Mouse (Mus musculus): ENCODE data around the gene Pla2g12b. TPM values are rescaled to one million over a fixed set of nuclear protein-coding genes. Genes with fewer than 3 reads are reported as not detected.

Gene Pla2g12b
- polyA plus RNA-seq, 1 experiment from 2014 or later = not detected

DNA sequence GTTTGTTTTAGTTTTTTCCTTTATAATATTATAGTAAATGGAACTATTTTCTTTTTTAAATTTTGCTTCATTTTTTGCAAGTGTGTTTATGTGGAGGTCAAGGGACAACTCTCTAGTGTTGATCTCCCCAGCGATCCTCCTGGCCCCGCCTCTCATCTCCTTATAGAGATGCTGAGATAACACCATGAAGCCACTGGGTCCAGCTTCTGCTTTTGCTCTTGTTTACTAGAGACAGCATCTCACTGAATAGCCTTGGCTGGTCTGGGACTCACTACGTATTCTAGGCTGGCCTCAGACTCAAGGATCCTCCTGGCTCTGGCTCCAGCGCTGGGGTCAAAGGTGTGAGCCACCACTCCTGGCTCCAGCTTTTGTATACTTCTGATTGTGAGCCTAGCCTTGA is 16.1 kb downstream of the Pla2g12b start:
- WGBS = 91% methylated on average over 4 of the region's 4 CpGs
- no peak for ATAC-seq (ENCODE audit: low FRiP score)
- no peak overlapping the region for H3K4me2 ChIP-seq
- no peak overlapping the region for H3K27ac ChIP-seq
- no peaks in the 10 kb centered on the region for H3K9me3 ChIP-seq
- H3K4me1 ChIP-seq = no peaks in the 10 kb centered on the region
- H3K9ac ChIP-seq = no peak overlapping the region
- H3K4me3 ChIP-seq (replicated peaks) = no peak overlapping the region
- H3K36me3 ChIP-seq (replicated peaks) = no peaks in the 10 kb centered on the region
- no peaks in the 10 kb centered on the region for H3K27me3 ChIP-seq

DNA sequence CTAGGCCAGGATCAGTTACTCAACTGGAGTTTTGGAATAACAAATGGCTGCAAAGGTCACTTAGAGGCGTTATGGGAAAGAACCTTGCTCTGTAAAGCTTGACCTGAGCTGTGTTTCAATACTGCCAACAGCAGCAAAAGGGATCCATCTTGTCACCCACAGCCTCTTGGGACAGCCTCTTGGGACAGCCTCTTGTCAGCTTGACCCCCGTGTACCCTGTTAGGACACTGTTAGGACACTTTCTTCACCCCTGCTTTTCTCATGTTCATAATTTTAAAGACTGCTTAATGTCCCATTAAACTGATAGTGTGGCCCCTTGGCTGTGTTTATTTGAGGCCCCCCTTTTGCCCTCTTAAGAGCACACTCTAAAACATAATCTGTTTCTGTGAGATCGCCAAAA is 21.0 kb downstream of the Pla2g12b start:
- ATAC-seq (ENCODE audit: low FRiP score) = no peak
- no peak overlapping the region for H3K9ac ChIP-seq
- H3K27ac ChIP-seq = no peak overlapping the region
- H3K4me1 ChIP-seq = no peaks in the 10 kb centered on the region
- H3K9me3 ChIP-seq = no peaks in the 10 kb centered on the region
- 92% methylated on average over 3 of the region's 3 CpGs for WGBS
- H3K36me3 ChIP-seq (replicated peaks) = no peaks in the 10 kb centered on the region
- H3K4me2 ChIP-seq = no peak overlapping the region
- H3K27me3 ChIP-seq = no peaks in the 10 kb centered on the region
- H3K4me3 ChIP-seq (replicated peaks) = no peak overlapping the region

DNA sequence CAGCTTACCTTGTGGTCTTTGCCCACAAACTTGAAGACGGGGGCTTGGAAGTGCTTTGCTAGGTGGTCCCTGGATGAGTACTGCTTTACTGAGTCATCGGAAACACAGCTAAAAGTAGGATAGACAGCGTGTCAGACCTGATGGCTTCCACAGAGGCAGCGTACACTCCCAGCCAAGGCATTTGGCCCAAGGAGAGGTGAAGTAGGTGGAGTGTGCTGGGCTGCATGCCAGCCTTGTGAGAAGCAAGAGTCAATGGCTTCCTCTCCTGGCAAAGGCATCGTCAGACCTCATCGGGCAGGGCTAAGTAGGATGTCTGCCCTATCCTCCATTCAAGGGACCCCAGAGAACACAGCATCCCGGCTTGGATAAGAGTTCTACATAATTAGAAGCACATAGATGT is 21.9 kb downstream of the Pla2g12b start:
- H3K4me3 ChIP-seq (replicated peaks) = no peak overlapping the region
- H3K9me3 ChIP-seq = no peaks in the 10 kb centered on the region
- no peaks in the 10 kb centered on the region for H3K36me3 ChIP-seq (replicated peaks)
- ATAC-seq (ENCODE audit: low FRiP score) = no peak
- H3K9ac ChIP-seq = no peak overlapping the region
- H3K4me2 ChIP-seq = no peak overlapping the region
- no peaks in the 10 kb centered on the region for H3K27me3 ChIP-seq
- 90% methylated on average over 7 of the region's 7 CpGs for WGBS
- H3K4me1 ChIP-seq = no peaks in the 10 kb centered on the region
- no peak overlapping the region for H3K27ac ChIP-seq

DNA sequence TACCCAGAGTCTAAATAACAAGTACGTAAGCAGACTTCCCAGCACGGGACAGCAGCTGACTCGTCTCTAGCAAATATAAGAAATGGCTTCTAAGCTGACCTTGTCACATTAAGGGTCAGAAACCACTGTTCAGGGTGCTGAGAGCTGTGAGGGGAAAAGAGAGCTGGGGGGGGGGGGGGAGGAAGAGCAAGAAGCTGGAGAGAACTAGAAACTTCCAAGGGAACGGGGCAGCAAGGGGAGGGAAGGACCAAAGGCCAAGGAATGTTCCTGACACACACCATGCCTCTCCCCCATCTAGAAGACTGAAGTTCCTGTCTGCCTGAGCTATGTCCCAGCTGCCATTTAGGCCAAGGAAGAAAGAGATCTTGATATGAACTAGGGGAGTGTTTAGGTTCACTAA is 22.9 kb downstream of the Pla2g12b start:
- H3K9me3 ChIP-seq = no peaks in the 10 kb centered on the region
- no peak for ATAC-seq (ENCODE audit: low FRiP score)
- H3K4me3 ChIP-seq (replicated peaks) = no peak overlapping the region
- no peaks in the 10 kb centered on the region for H3K4me1 ChIP-seq
- no peaks in the 10 kb centered on the region for H3K36me3 ChIP-seq (replicated peaks)
- no peak overlapping the region for H3K9ac ChIP-seq
- no peaks in the 10 kb centered on the region for H3K27me3 ChIP-seq
- WGBS = 88% methylated on average over 4 of the region's 4 CpGs
- H3K27ac ChIP-seq = no peak overlapping the region
- no peak overlapping the region for H3K4me2 ChIP-seq

DNA sequence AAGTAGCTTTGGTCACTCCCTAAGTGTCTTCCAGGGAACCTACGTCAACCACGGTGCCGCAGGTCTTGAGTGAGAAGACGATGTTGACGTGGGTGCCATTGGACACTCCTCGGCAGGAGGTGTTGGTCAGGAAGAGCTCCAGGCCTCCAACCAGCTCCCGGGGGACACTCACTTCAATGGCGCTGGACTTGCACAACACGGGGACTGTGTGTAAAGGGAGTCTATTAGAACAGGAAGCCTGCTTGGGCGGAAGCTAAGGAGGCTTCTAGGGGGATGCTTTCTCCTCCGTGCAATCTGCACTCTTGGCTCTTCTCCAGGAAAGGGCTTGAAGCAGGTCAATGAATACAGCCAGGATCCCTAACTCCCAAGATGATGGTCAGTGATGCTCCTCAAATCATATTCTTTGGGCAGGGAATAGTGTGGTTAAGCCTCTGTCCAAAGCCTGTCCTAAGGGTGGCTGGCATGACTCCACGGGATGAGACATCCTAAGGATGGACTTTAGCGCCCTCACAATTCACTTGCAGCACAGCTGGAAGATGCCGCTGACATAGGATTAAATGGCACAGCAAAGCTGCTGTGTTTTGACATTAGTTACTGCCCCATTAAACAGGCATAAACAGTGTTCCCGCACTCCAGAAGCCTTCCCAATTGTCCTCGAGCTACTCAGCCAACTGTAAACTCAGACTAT is 26.1 kb downstream of the Pla2g12b start:
- Histone ChIP-seq H3K36me3 (replicated peaks) (no peaks in the 10 kb centered on the region), H3K4me2 (no peak overlapping the region), H3K27me3 (no peaks in the 10 kb centered on the region), H3K9me3 (no peaks in the 10 kb centered on the region), H3K9ac (no peak overlapping the region), H3K4me1 (no peaks in the 10 kb centered on the region), H3K27ac (no peak overlapping the region), H3K4me3 (replicated peaks) (no peak overlapping the region)
- 79% methylated on average over 16 of the region's 16 CpGs for WGBS
- ATAC-seq (ENCODE audit: low FRiP score) = no peak

DNA sequence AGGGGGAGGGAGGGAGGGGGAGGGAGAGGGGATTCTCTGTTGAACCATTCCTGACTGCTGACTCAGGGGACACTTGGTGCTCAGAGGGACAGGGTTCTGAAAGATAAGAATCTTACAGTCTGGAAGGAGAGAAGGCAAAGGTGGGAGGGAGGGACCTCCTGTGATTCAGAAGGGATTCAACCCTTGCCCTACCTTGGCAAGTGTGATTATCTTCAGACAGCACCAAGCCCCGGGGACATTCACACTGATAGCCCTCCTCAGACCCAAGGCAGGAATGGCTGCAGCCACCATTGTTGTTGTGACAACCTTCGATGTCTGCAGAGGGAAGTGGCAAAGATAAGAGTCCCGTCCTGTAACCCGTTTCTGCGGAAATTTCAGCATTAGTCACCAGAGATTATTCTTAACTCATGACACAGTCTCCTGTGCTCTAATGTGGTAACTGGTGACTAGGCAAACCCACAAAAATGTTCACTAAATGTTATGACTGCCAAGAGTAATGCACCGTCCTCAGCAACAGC is 27.3 kb downstream of the Pla2g12b start:
- Histone ChIP-seq H3K36me3 (replicated peaks) (no peaks in the 10 kb centered on the region), H3K4me3 (replicated peaks) (no peak overlapping the region), H3K4me1 (no peaks in the 10 kb centered on the region), H3K9ac (no peak overlapping the region), H3K27me3 (no peaks in the 10 kb centered on the region), H3K27ac (no peak overlapping the region), H3K9me3 (no peaks in the 10 kb centered on the region), H3K4me2 (no peak overlapping the region)
- no peak for ATAC-seq (ENCODE audit: low FRiP score)
- 84% methylated on average over 6 of the region's 6 CpGs for WGBS

DNA sequence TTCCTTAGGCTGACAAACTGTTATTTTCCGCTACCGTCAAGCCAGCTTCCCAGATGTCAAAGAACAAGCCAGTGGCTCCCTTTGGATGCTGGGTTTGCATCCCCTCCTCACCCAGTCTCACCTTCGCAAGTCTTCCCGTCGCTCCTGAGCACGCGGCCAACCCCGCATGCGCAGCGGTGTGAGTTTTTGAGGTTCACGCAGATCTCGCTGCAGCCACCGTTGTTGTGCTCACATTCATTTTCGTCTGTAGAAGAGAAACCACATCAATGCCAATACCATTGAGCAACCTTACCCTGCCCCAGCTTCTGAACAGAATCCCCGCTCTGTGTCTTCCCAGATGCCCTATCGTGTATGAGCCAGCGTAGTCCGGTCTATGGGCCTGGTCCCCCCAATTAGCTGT is 32.3 kb downstream of the Pla2g12b start:
- ATAC-seq (ENCODE audit: low FRiP score) = no peak
- Histone ChIP-seq H3K27me3 (no peaks in the 10 kb centered on the region), H3K9ac (no peak overlapping the region), H3K9me3 (no peaks in the 10 kb centered on the region), H3K27ac (no peak overlapping the region), H3K4me3 (replicated peaks) (no peak overlapping the region), H3K4me2 (no peak overlapping the region), H3K36me3 (replicated peaks) (no peaks in the 10 kb centered on the region), H3K4me1 (no peaks in the 10 kb centered on the region)
- WGBS = 97% methylated on average over 18 of the region's 18 CpGs

DNA sequence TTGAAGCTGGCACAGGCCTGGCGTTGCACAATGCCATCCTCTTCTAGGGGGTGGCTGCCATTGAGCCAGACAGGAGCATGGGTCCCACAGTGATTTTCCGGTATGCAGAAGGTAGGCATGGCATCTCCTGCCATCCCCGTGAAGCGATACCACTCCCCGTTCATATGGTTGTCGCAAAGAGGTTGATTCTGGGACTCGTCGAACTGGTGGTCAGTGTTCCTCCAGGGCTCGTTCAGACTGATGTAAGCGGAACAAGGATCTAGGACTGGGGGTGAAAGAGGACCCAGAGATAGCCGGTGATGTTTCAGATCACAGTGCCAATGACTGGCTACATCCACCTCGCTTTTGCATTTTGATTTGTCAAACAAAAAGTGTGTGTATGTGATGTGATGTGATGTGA is 35.2 kb downstream of the Pla2g12b start:
- Histone ChIP-seq H3K27ac (no peak overlapping the region), H3K4me2 (no peak overlapping the region), H3K9ac (no peak overlapping the region), H3K4me1 (no peaks in the 10 kb centered on the region), H3K36me3 (replicated peaks) (no peaks in the 10 kb centered on the region), H3K4me3 (replicated peaks) (no peak overlapping the region), H3K27me3 (no peaks in the 10 kb centered on the region), H3K9me3 (no peaks in the 10 kb centered on the region)
- WGBS = 93% methylated on average over 12 of the region's 12 CpGs
- no peak for ATAC-seq (ENCODE audit: low FRiP score)

DNA sequence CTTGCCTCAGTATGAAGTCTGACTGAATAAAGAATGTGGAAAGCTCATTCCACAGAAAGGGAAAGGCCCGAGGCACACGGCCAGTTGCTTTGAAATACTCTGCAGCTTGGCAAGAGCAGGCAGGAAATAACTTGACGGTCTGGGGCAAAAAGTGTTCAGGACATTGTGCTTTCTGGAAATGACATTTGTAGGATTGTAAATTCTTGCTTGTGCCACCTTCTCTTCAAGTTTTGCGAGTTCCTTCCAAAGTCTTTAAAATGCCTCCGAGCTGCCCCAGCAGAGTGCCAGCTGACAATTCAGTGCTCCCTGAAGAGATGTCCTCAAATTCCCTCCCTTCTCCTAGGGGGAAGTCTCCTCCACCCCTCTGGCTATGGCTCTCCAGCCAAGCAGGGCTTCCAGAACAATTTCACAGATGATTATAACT is 36.1 kb downstream of the Pla2g12b start:
- no peak overlapping the region for H3K9ac ChIP-seq
- H3K4me1 ChIP-seq = 0 out of 2 replicates have a peak, but pooled peaks cover 4% of the 10 kb centered on the region
- no peak overlapping the region for H3K4me3 ChIP-seq (replicated peaks)
- WGBS = 72% methylated on average over 5 of the region's 5 CpGs
- H3K9me3 ChIP-seq = no peaks in the 10 kb centered on the region
- H3K27me3 ChIP-seq = no peaks in the 10 kb centered on the region
- ATAC-seq (ENCODE audit: low FRiP score) = no peak
- H3K4me2 ChIP-seq = no peak overlapping the region
- no peak overlapping the region for H3K27ac ChIP-seq
- no peaks in the 10 kb centered on the region for H3K36me3 ChIP-seq (replicated peaks)

DNA sequence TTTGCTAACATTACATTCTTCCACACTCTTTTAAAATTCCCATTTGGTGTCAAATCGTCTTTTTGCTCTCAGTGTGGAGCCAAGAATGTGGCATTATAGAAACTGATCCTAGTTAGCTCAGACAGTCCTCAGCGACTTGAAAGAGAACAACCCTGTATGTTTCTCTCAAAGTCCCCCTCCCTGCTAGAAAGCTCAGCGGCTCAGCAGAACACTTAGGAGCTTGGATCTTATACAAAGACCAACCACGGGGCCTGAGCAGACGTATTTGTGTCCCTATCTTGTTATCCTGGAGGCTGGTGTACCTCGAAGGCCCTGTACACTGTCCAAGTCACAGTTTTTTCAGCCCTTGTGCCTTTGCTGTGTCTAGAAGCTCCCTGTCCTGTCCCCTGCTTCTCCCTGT is 36.7 kb downstream of the Pla2g12b start:
- Histone ChIP-seq H3K27me3 (no peaks in the 10 kb centered on the region), H3K4me2 (no peak overlapping the region), H3K9me3 (no peaks in the 10 kb centered on the region), H3K36me3 (replicated peaks) (no peaks in the 10 kb centered on the region), H3K4me1 (0 out of 2 replicates have a peak, but pooled peaks cover 5% of the 10 kb centered on the region), H3K4me3 (replicated peaks) (no peak overlapping the region), H3K27ac (no peak overlapping the region), H3K9ac (no peak overlapping the region)
- WGBS = 55% methylated on average over 6 of the region's 6 CpGs
- ATAC-seq (ENCODE audit: low FRiP score) = no peak

DNA sequence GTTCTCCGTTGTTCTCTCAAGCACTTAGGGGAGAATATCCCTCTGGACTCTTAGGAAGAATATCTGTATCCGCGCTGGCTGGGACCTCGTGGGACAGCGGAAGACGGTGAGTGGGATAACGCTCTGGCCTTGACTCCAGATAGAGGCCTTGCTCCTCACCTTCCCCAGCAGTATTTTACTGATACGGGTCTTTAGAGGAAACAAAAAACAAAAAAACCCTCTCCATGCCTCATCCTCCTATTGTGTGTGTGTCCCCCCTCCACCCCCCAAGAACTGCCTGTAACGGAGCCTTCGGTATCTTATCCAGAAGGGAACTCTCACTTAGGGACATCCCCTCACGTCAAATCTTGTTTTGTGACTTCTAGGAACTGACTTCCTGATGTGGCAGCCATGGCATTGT is 38.3 kb downstream of the Pla2g12b start, which contains the start of gene Oit3:
TSS of gene Oit3 (minus strand) at position 44 of the 400 bp plus-strand sequence.
- Histone ChIP-seq H3K4me3 (replicated peaks) (no peak within 1 kb of the TSS), H3K36me3 (replicated peaks) (no peaks in the 10 kb centered on the region), H3K27ac (no peak within 1 kb of the TSS), H3K9ac (no peak within 1 kb of the TSS), H3K4me2 (no peak within 1 kb of the TSS), H3K9me3 (no peaks in the 10 kb centered on the region), H3K4me1 (0 out of 2 replicates have a peak, but pooled peaks cover 5% of the 10 kb centered on the region), H3K27me3 (no peaks in the 10 kb centered on the region)
- 88% methylated on average over 11 of the region's 11 CpGs for WGBS
- ATAC-seq (ENCODE audit: low FRiP score) = no peak

DNA sequence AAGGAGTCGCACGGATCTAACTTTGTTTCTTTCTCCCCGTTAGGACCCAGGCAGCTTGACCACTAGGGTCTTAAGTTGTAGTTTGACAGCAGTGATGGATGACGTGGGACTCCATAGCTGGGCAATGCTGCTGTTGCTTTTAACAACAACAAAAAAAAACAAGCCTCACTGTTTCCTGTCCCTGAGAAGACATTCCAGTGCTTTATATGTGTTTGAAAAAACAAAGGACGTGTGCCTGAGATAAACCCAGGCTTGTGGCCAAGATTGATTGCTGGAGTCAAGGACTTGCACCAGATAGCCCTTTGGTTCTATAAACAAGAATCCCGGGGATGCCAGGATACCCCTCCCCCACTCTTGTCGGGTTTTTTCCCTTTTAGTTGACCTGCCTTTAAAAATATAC is 39.8 kb downstream of the Pla2g12b start:
- Histone ChIP-seq H3K9me3 (no peaks in the 10 kb centered on the region), H3K27ac (no peak overlapping the region), H3K36me3 (replicated peaks) (no peaks in the 10 kb centered on the region), H3K4me3 (replicated peaks) (no peak overlapping the region), H3K9ac (no peak overlapping the region), H3K27me3 (no peaks in the 10 kb centered on the region), H3K4me2 (no peak overlapping the region), H3K4me1 (0 out of 2 replicates have a peak, but pooled peaks cover 5% of the 10 kb centered on the region)
- no peak for ATAC-seq (ENCODE audit: low FRiP score)
- WGBS = 68% methylated on average over 7 of the region's 7 CpGs

DNA sequence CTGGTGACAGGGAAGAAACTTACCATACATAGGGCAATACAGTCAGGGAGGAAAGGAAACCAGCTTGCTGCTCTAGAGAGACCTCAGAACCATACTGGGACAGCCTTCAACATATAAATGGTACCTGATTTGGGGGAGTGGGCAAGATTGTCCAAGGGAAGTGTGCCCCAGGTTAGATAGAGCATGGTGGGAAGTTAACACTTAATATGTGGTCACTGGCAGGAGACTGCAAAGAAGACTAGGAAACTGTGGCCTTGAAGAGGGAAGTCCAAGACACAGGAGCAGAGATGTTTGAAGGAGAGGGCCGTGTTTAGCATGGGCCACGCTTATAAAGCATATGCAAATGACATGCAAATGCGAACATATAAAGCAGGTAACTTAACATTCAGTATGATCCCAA is 40.6 kb downstream of the Pla2g12b start:
- Histone ChIP-seq H3K27ac (no peak overlapping the region), H3K4me3 (replicated peaks) (no peak overlapping the region), H3K9me3 (no peaks in the 10 kb centered on the region), H3K27me3 (no peaks in the 10 kb centered on the region), H3K9ac (no peak overlapping the region), H3K36me3 (replicated peaks) (no peaks in the 10 kb centered on the region), H3K4me2 (no peak overlapping the region), H3K4me1 (0 out of 2 replicates have a peak, but pooled peaks cover 5% of the 10 kb centered on the region)
- WGBS = 78% methylated on average over 3 of the region's 3 CpGs
- no peak for ATAC-seq (ENCODE audit: low FRiP score)
